Mouse (Mus musculus) heart, embryonic 16.5 days (tissue): ENCODE measurements at regions not wholly inside any gene's neighbourhood (a gene's known extent, or its start where the extent isn't known, plus 50 kb on each side); places are given as distances from the start of the nearest gene placed in this dataset.

Experiments
- ATAC-seq: fragments of 200-750 bp; cut with Nextera tagmentation; replicated peaks from 2 replicates; pipeline ENCODE4 v1.8.0; 2017; ENCODE audit warnings: moderate number of reproducible peaks; ENCODE audit not compliant: insufficient read depth, low FRiP score; ENCODE audit errors: extremely low read depth
- H3K27ac ChIP-seq: fragments of 300-500 bp; sonication (generic); 2 replicates; pipeline ENCODE4 v1.5.1; 2014; ENCODE audit warnings: mild to moderate bottlenecking, low read length, control low read depth, moderate library complexity
- H3K27me3 ChIP-seq: fragments of 300-500 bp; sonication (generic); 2 replicates; pipeline ENCODE4 v1.6.1; 2014; ENCODE audit warnings: low read length, mixed read lengths; ENCODE audit not compliant: control insufficient read depth, insufficient read depth
- H3K36me3 ChIP-seq: fragments of 300-500 bp; sonication (generic); 2 replicates; pipeline ENCODE4 v1.6.1; 2014; ENCODE audit not compliant: control insufficient read depth, insufficient read depth
- H3K4me1 ChIP-seq: fragments of 300-500 bp; sonication (generic); 2 replicates; pipeline ENCODE4 v1.6.1; 2014; ENCODE audit warnings: low read length, mixed read lengths; ENCODE audit not compliant: control insufficient read depth, insufficient read depth
- H3K4me2 ChIP-seq: fragments of 300-500 bp; sonication (generic); 2 replicates; pipeline ENCODE4 v1.6.1; 2014; ENCODE audit warnings: low read depth, mild to moderate bottlenecking, control low read depth, low read length
- H3K4me3 ChIP-seq: fragments of 300-500 bp; sonication (generic); 2 replicates; pipeline ENCODE4 v1.5.1; 2014; ENCODE audit warnings: mild to moderate bottlenecking, control low read depth, low read length
- H3K9ac ChIP-seq: fragments of 300-500 bp; sonication (generic); 2 replicates; pipeline ENCODE4 v1.6.1; 2014; ENCODE audit warnings: low read length, control low read depth
- H3K9me3 ChIP-seq: fragments of 300-500 bp; sonication (generic); replicated peaks from 2 replicates; pipeline ENCODE4 v1.6.1; 2016; ENCODE audit warnings: low read length; ENCODE audit not compliant: control insufficient read depth
- WGBS: fragments of 180-500 bp; shearing (Covaris S2); extraction: QIAGEN DNeasy Blood & Tissue Kit; methylation state at CpG from one replicate; pipeline ENCODE4 v1.1.7; 2014; 5-methylcytosine and 5-hydroxymethylcytosine counted together

DNA sequence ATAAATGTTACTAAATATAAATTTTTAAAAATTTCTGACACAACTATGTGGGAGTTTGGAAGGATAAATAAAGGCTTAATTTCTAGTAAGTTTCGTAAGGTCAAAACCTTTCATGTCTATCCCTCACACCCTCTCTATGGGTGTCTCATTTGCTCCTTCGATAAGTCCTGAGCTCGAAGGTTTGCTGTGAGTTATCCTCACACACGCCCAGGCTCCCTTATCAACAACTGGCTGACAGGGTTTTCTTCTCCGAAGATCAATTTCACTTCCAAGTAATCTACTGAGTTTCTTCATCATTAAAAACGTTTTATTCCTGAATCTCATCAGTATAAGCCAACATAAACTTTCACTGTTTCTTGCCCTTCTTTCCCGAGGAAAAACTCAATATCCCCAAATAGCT is 416.0 kb upstream of the Nudt12 start:
- H3K27me3 ChIP-seq = no peaks in the 10 kb centered on the region
- H3K27ac ChIP-seq = no peak overlapping the region
- WGBS = 47% methylated on average over 7 of the region's 7 CpGs
- no peaks in the 10 kb centered on the region for H3K4me1 ChIP-seq
- H3K9ac ChIP-seq = no peak overlapping the region
- H3K4me3 ChIP-seq = no peak overlapping the region
- H3K4me2 ChIP-seq = no peak overlapping the region
- no peak for ATAC-seq
- no peaks in the 10 kb centered on the region for H3K36me3 ChIP-seq
- H3K9me3 ChIP-seq = no peaks in the 10 kb centered on the region

- no peak for ATAC-seq
- H3K27me3 ChIP-seq = no peaks in the 10 kb centered on the region
- H3K4me3 ChIP-seq = no peak overlapping the region
- no peak overlapping the region for H3K4me2 ChIP-seq
- H3K36me3 ChIP-seq = no peaks in the 10 kb centered on the region
- H3K4me1 ChIP-seq = no peaks in the 10 kb centered on the region
- H3K9me3 ChIP-seq = no peaks in the 10 kb centered on the region
- no peak overlapping the region for H3K27ac ChIP-seq
- WGBS = 74% methylated on average over 14 of the region's 14 CpGs
- H3K9ac ChIP-seq = no peak overlapping the region
Measured at GRCm38 (mm10) chr17:59421489-59421888, 408.3 kb upstream of the Nudt12 start.

- ATAC-seq = no peak
- Histone ChIP-seq H3K36me3 (no peaks in the 10 kb centered on the region), H3K27me3 (no peaks in the 10 kb centered on the region), H3K9me3 (no peaks in the 10 kb centered on the region), H3K27ac (no peak overlapping the region), H3K4me3 (no peak overlapping the region), H3K4me1 (no peaks in the 10 kb centered on the region), H3K4me2 (no peak overlapping the region), H3K9ac (no peak overlapping the region)
- WGBS = 72% methylated on average over 2 of the region's 2 CpGs
Measured at GRCm38 (mm10) chr17:59409315-59409714, 396.1 kb upstream of the Nudt12 start.

GRCm38 (mm10) chr17:59404525-59404924 is 391.4 kb upstream of the Nudt12 start:
- H3K9ac ChIP-seq = no peak overlapping the region
- H3K36me3 ChIP-seq = no peaks in the 10 kb centered on the region
- no peak for ATAC-seq
- H3K27me3 ChIP-seq = no peaks in the 10 kb centered on the region
- H3K27ac ChIP-seq = no peak overlapping the region
- H3K4me3 ChIP-seq = no peak overlapping the region
- 70% methylated on average over 1 of the region's 1 CpGs for WGBS
- H3K9me3 ChIP-seq = no peaks in the 10 kb centered on the region
- no peak overlapping the region for H3K4me2 ChIP-seq
- H3K4me1 ChIP-seq = no peaks in the 10 kb centered on the region

GRCm38 (mm10) chr17:59397404-59397803 is 384.2 kb upstream of the Nudt12 start:
- Histone ChIP-seq H3K4me3 (no peak overlapping the region), H3K36me3 (no peaks in the 10 kb centered on the region), H3K27me3 (no peaks in the 10 kb centered on the region), H3K4me1 (no peaks in the 10 kb centered on the region), H3K27ac (no peak overlapping the region), H3K4me2 (no peak overlapping the region), H3K9ac (no peak overlapping the region), H3K9me3 (no peaks in the 10 kb centered on the region)
- 76% methylated on average over 3 of the region's 3 CpGs for WGBS
- no peak for ATAC-seq

DNA sequence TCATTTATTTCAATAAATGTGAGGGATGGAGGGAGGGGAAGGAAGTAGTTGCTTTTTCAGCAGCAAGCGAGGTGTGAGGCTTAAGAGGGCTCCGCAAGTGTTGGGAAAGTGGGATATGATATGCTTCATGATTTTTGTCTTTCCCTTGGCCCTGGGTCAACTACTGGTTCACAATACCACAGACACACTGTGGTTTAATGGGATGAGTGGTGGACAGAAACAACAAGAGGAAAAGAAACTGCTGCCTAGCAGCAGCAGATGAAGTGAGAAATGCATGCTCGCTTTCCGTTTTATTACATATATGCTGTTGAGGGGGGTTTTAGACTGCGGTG is 369.9 kb upstream of the Nudt12 start:
- no peak overlapping the region for H3K4me3 ChIP-seq
- no peak overlapping the region for H3K27ac ChIP-seq
- H3K4me2 ChIP-seq = no peak overlapping the region
- no peaks in the 10 kb centered on the region for H3K36me3 ChIP-seq
- no peaks in the 10 kb centered on the region for H3K4me1 ChIP-seq
- H3K9me3 ChIP-seq = no peaks in the 10 kb centered on the region
- H3K27me3 ChIP-seq = no peaks in the 10 kb centered on the region
- 85% methylated on average over 5 of the region's 5 CpGs for WGBS
- ATAC-seq = no peak
- H3K9ac ChIP-seq = no peak overlapping the region

- no peaks in the 10 kb centered on the region for H3K9me3 ChIP-seq
- H3K27me3 ChIP-seq = no peaks in the 10 kb centered on the region
- H3K9ac ChIP-seq = no peak overlapping the region
- H3K4me2 ChIP-seq = no peak overlapping the region
- no peak for ATAC-seq
- H3K4me1 ChIP-seq = no peaks in the 10 kb centered on the region
- H3K4me3 ChIP-seq = no peak overlapping the region
- 73% methylated on average over 7 of the region's 7 CpGs for WGBS
- H3K36me3 ChIP-seq = no peaks in the 10 kb centered on the region
- H3K27ac ChIP-seq = no peak overlapping the region
Measured at GRCm38 (mm10) chr17:59382225-59383106, 369.3 kb upstream of the Nudt12 start.

GRCm38 (mm10) chr17:59373505-59374106 is 360.4 kb upstream of the Nudt12 start:
- Histone ChIP-seq H3K4me2 (no peak overlapping the region), H3K36me3 (no peaks in the 10 kb centered on the region), H3K27ac (no peak overlapping the region), H3K4me1 (no peaks in the 10 kb centered on the region), H3K9ac (no peak overlapping the region), H3K27me3 (no peaks in the 10 kb centered on the region), H3K4me3 (no peak overlapping the region), H3K9me3 (no peaks in the 10 kb centered on the region)
- 44% methylated on average over 7 of the region's 7 CpGs for WGBS
- no peak for ATAC-seq

DNA sequence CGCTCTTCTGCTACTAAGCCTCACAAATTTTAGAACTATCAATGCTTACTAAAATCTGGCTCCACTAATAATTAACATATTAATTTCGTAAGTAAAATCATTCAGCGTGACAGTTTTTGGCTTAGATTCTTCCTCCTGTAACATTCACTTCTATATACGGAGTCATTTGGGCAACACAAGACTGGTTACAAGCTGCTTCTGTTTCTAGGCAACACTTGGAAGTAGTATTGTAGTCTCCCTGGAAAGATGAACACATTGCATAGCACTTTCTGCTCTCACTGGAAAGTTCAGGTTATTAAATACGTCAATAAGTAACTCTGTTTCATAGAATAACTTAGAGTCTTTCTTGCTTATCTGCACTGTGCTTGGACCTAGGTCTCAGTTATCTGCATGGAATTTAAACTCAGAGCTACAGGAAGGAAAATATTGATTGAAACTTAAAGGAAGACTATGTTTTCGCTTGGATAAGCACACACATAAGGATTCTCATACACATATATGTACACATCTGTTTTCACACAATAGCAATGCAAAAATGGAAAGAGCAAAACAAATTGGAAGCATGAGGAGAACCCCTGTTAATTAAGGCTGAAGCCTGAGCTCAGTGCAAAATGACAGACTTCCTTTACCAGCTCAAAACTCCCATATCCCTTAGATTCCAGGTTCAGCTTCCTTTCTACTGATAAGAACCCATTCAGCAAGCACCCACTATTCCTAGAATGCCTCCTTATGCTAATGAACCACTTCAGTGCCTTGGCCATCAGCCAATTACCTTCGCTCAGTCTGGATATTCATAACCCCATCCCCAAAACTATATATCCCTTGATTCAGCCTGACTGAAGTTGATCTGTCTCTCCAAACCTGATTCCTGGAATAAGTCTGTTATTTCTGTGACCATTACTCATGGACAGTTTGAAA is 356.7 kb upstream of the Nudt12 start:
- Histone ChIP-seq H3K4me3 (no peak overlapping the region), H3K36me3 (no peaks in the 10 kb centered on the region), H3K27ac (no peak overlapping the region), H3K4me2 (no peak overlapping the region), H3K4me1 (no peaks in the 10 kb centered on the region), H3K9ac (no peak overlapping the region), H3K9me3 (no peaks in the 10 kb centered on the region), H3K27me3 (no peaks in the 10 kb centered on the region)
- no peak for ATAC-seq
- WGBS = 69% methylated on average over 7 of the region's 7 CpGs
